Mouse (Mus musculus) forebrain, embryonic 14.5 days (tissue): ENCODE data around the gene 4930558K02Rik. TPM values are rescaled to one million over a fixed set of nuclear protein-coding genes. Genes with fewer than 3 reads are reported as not detected.

Source experiments
- ATAC-seq: fragments of 200-750 bp; cut with Nextera tagmentation; 2 replicates; pipeline ENCODE4 v1.8.0; 2017; ENCODE audit warnings: mild to moderate bottlenecking, moderate library complexity
- DNase-seq: peaks from one replicate; pipeline ENCODE4 v3.0.0-alpha.2; 2015; ENCODE audit warnings: low spot score
- H3K27ac ChIP-seq: fragments of 300-500 bp; sonication (generic); 2 replicates; pipeline ENCODE4 v1.5.1; 2014; ENCODE audit warnings: low read depth, mild to moderate bottlenecking, control low read depth, low read length, moderate library complexity
- H3K27me3 ChIP-seq: fragments of 300-500 bp; sonication (generic); replicated peaks from 2 replicates; pipeline ENCODE4 v1.6.1; 2014; ENCODE audit warnings: low read length, control low read depth, mixed read lengths; ENCODE audit not compliant: control insufficient read depth, insufficient read depth
- H3K36me3 ChIP-seq: fragments of 300-500 bp; sonication (generic); 2 replicates; pipeline ENCODE4 v1.6.1; 2014; ENCODE audit warnings: low read length, control low read depth; ENCODE audit not compliant: control insufficient read depth, insufficient read depth
- H3K4me1 ChIP-seq: fragments of 300-500 bp; sonication (generic); 2 replicates; pipeline ENCODE4 v1.6.1; 2014; ENCODE audit warnings: antibody characterized with exemption, low read length, control low read depth; ENCODE audit not compliant: control insufficient read depth, insufficient read depth
- H3K4me2 ChIP-seq: fragments of 300-500 bp; sonication (generic); 2 replicates; pipeline ENCODE4 v1.6.1; 2014; ENCODE audit warnings: mild to moderate bottlenecking, control low read depth, low read length
- H3K4me3 ChIP-seq: fragments of 300-500 bp; sonication (generic); 2 replicates; pipeline ENCODE4 v1.5.1; 2014; ENCODE audit warnings: low read depth, low read length, control low read depth
- H3K9ac ChIP-seq: fragments of 300-500 bp; sonication (generic); 2 replicates; pipeline ENCODE4 v1.6.1; 2014; ENCODE audit warnings: mild to moderate bottlenecking, low read length, control low read depth, moderate library complexity
- H3K9me3 ChIP-seq: fragments of 300-500 bp; sonication (generic); replicated peaks from 2 replicates; pipeline ENCODE4 v1.6.1; 2016; ENCODE audit warnings: low read length, control low read depth, mixed read lengths; ENCODE audit not compliant: control insufficient read depth
- WGBS: fragments of 180-500 bp; shearing (Covaris S2); extraction: QIAGEN DNeasy Blood & Tissue Kit; methylation state at CpG from one replicate; pipeline ENCODE4 v1.1.7; 2014; 5-methylcytosine and 5-hydroxymethylcytosine counted together
- polyA plus RNA-seq: library from polyadenylated mRNA; unstranded; fragments of >200 nt; fragmentation: Nextera tagmentation; extraction: Ambion mirVana; gene quantifications from 2 replicates; pipeline ENCODE4 v1.2.1, GENCODE M21; 2014

The 4930558K02Rik gene
- polyA plus RNA-seq, 1 experiment from 2014 or later = 0.18 TPM

GRCm38 (mm10) chr1:162011523-162012245 lies 32.2 kb upstream of the 4930558K02Rik start:
- DNase-seq = no peak
- H3K4me3 ChIP-seq = no peak overlapping the region
- no peaks in the 10 kb centered on the region for H3K4me1 ChIP-seq
- H3K27ac ChIP-seq = no peak overlapping the region
- no peak for ATAC-seq
- H3K36me3 ChIP-seq = no peaks in the 10 kb centered on the region
- H3K27me3 ChIP-seq = no peaks in the 10 kb centered on the region
- no peak overlapping the region for H3K9ac ChIP-seq
- H3K4me2 ChIP-seq = no peak overlapping the region
- no peaks in the 10 kb centered on the region for H3K9me3 ChIP-seq
- 77% methylated on average over 16 of the region's 16 CpGs for WGBS

DNA sequence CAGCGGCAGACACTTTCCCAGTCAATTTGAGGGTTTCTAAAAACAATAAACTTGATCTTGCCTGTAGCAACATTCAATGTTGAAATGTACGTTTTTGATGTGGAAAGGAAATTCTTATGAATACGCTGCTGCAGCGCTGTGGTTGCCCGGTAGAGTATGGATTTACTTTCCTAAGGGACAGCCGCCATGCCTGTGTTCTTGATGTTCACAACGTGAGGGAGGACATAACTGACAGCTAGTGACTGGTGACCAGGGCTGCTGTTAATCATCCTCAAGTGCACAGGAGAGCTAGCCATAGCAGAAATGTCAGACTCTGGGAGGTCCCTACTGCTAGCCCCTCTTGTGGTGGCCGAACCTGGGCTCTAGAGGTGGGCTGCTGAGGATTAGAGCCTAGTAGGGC lies 29.6 kb upstream of the 4930558K02Rik start:
- H3K27ac ChIP-seq = no peak overlapping the region
- ATAC-seq (no peak), DNase-seq (no peak)
- no peak overlapping the region for H3K4me3 ChIP-seq
- peaks cover 10% of the 10 kb centered on the region for H3K4me1 ChIP-seq
- 79% methylated on average over 8 of the region's 8 CpGs for WGBS
- H3K27me3 ChIP-seq = no peaks in the 10 kb centered on the region
- no peaks in the 10 kb centered on the region for H3K9me3 ChIP-seq
- no peak overlapping the region for H3K4me2 ChIP-seq
- H3K36me3 ChIP-seq = no peaks in the 10 kb centered on the region
- H3K9ac ChIP-seq = no peak overlapping the region

- H3K4me2 ChIP-seq = no peak overlapping the region
Observed at GRCm38 (mm10) chr1:162008631-162009067, 29.2 kb upstream of the 4930558K02Rik start.

DNA sequence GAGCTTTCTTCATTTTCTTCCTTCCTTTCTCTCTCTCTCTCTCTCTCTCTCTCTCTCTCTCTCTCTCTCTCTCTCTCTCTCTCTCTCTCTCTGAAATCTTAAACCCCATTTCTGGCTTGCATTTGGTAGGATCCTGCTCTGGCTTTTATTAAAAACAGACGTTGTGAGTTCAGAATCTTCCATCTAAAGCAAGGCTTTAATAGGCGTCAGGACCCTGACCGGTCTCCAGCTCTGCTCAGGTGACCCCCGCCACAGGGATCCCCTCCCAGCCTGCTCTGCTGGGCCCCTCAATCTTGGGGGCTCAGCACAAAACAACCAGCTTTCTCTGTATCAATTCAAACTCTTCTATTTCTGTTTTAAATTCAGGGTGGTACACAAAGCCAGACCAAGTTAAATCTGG lies 28.8 kb upstream of the 4930558K02Rik start:
- DNase-seq = no peak
- H3K27me3 ChIP-seq = no peaks in the 10 kb centered on the region
- no peak overlapping the region for H3K4me2 ChIP-seq
- 79% methylated on average over 4 of the region's 4 CpGs for WGBS
- no peak overlapping the region for H3K27ac ChIP-seq
- ATAC-seq = no peak
- no peak overlapping the region for H3K9ac ChIP-seq
- no peak overlapping the region for H3K4me3 ChIP-seq
- peaks cover 11% of the 10 kb centered on the region for H3K4me1 ChIP-seq
- H3K36me3 ChIP-seq = no peaks in the 10 kb centered on the region
- no peaks in the 10 kb centered on the region for H3K9me3 ChIP-seq

More at GRCm38 (mm10) chr1:162008631-162009067, 29.2 kb upstream of the 4930558K02Rik start:
- no peak for DNase-seq
- Histone ChIP-seq H3K27ac (no peak overlapping the region), H3K9me3 (no peaks in the 10 kb centered on the region), H3K4me1 (peaks cover 11% of the 10 kb centered on the region), H3K9ac (no peak overlapping the region), H3K36me3 (no peaks in the 10 kb centered on the region), H3K4me3 (no peak overlapping the region), H3K27me3 (no peaks in the 10 kb centered on the region)
- no peak for ATAC-seq
- WGBS = 48% methylated on average over 8 of the region's 8 CpGs

- H3K4me1 ChIP-seq = peaks cover 15% of the 10 kb centered on the region
- no peak overlapping the region for H3K4me2 ChIP-seq
- ATAC-seq (no peak), DNase-seq (no peak)
- no peaks in the 10 kb centered on the region for H3K27me3 ChIP-seq
- H3K36me3 ChIP-seq = no peaks in the 10 kb centered on the region
- 92% methylated on average over 9 of the region's 9 CpGs for WGBS
- H3K4me3 ChIP-seq = no peak overlapping the region
- no peak overlapping the region for H3K9ac ChIP-seq
- no peaks in the 10 kb centered on the region for H3K9me3 ChIP-seq
- no peak overlapping the region for H3K27ac ChIP-seq
Observed at GRCm38 (mm10) chr1:162006109-162006508, 26.7 kb upstream of the 4930558K02Rik start.

- H3K4me3 ChIP-seq = no peak overlapping the region
- 61% methylated on average over 23 of the region's 23 CpGs for WGBS
- no peaks in the 10 kb centered on the region for H3K9me3 ChIP-seq
- peaks cover 15% of the 10 kb centered on the region for H3K4me1 ChIP-seq
- H3K9ac ChIP-seq = no peak overlapping the region; the same call in 1 of the 2 replicates
- no peak overlapping the region; the same call in 1 of the 2 replicates for H3K27ac ChIP-seq
- H3K4me2 ChIP-seq = no peak overlapping the region
- no peaks in the 10 kb centered on the region for H3K36me3 ChIP-seq
- ATAC-seq = no peak
- peak; percentile 41 for DNase-seq
- H3K27me3 ChIP-seq = no peaks in the 10 kb centered on the region
Observed at GRCm38 (mm10) chr1:162004821-162005770, 25.7 kb upstream of the 4930558K02Rik start.

GRCm38 (mm10) chr1:162004518-162004780 lies 25.0 kb upstream of the 4930558K02Rik start:
- 20% methylated on average over 7 of the region's 7 CpGs for WGBS
- H3K27ac ChIP-seq = no peak overlapping the region
- H3K9ac ChIP-seq = no peak overlapping the region; the same call in 1 of the 2 replicates
- no peaks in the 10 kb centered on the region for H3K36me3 ChIP-seq
- peaks cover 15% of the 10 kb centered on the region for H3K4me1 ChIP-seq
- no peaks in the 10 kb centered on the region for H3K27me3 ChIP-seq
- H3K9me3 ChIP-seq = no peaks in the 10 kb centered on the region
- DNase-seq (no peak), ATAC-seq (no peak)
- no peak overlapping the region for H3K4me3 ChIP-seq
- 0 out of 2 replicates have a peak overlapping the region, but pooled peaks have one; percentile 2 for H3K4me2 ChIP-seq

DNA sequence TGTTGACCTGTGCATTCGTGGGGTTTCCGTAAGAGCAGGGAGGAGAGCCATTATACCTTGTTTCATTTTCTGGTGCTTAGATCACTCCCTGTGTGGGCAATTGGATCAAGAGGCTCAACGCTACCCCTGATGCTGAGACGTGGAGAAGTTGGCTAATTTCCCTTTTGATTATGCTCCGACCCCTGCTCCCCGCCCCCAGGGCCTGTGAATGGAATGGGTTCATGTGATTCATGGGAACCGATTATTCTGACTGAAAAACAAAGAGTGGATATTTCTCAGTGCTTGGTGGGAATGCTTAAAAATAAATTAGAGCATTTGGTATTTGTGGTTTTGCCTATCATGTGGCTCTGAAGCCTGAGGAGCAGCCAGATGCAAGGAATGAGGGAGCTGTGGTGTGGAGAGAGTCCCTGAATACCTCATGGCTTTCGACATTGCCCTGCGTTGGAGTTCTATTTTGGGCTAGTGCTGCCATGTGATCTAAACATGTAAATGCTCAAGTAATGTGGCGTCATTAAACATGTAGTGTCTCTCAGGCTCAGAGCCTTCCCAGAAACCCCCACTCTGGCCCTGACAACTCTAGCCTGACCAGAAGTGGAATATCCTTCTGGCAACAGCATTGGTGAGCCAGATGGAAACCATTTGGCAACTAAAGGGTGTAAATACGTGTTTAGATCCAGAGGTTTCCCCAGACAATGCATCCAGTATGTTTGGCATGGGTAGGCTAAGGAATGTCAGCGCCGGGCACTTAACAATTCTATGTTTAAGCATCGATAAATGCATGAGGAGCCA lies 24.5 kb upstream of the 4930558K02Rik start:
- ATAC-seq (no peak), DNase-seq (peak; percentile 29)
- Histone ChIP-seq H3K36me3 (no peaks in the 10 kb centered on the region), H3K9me3 (no peaks in the 10 kb centered on the region), H3K27ac (no peak overlapping the region), H3K4me2 (0 out of 2 replicates have a peak overlapping the region, but pooled peaks have one; percentile 2), H3K27me3 (no peaks in the 10 kb centered on the region), H3K9ac (no peak overlapping the region), H3K4me3 (no peak overlapping the region), H3K4me1 (peaks cover 15% of the 10 kb centered on the region)
- WGBS = 32% methylated on average over 14 of the region's 14 CpGs
